Comparison of ENCODE assay signal across 20 mouse cellular contexts in genomic region chr8:52158176-52158575, GRCm38 (mm10).
DNase-seq lines count a peak whose midpoint lies in the region; ATAC-seq and TF ChIP-seq lines count a peak whose summit lies in the region.
"Had no signal": no experiment of that assay in that cellular context is flagged by ENCODE, and none has a peak within 500 bp of the region (broad histone marks: within the 10 kb centered on the region; RNA-seq: fewer than 3 reads in every experiment).

No protein-coding gene starts in this region.

- no peak for TF ChIP-seq CTCF in liver, adult 2 months (IDR thresholded peaks at IDR 0.05; ENCODE audit: low read depth, low read length)
- TF ChIP-seq CTCF in liver, postnatal 0 days (IDR thresholded peaks at IDR 0.05; ENCODE audit: low read depth), result no peak

- no peak overlapping the region for H3K9ac ChIP-seq in liver, adult 2 months (ENCODE audit: low read depth, low read length)
- H3K9ac ChIP-seq in liver, postnatal 0 days (replicated peaks), result no peak overlapping the region
- H3K9ac ChIP-seq: forebrain, embryonic 13.5 days; liver, embryonic 14.5 days; neural tube, embryonic 15.5 days had no signal

- no peak overlapping the region for H3K4me2 ChIP-seq in liver, postnatal 0 days (ENCODE audit: low read depth, low read length)
- H3K4me2 ChIP-seq: forebrain, embryonic 13.5 days; heart, embryonic 11.5 days; neural tube, embryonic 15.5 days had no signal

- H3K9me3 ChIP-seq in liver, postnatal 0 days (ENCODE audit: low read length), result no peaks in the 10 kb centered on the region
- H3K9me3 ChIP-seq: forebrain, embryonic 13.5 days; G1E; neural tube, embryonic 15.5 days had no signal

- WGBS in liver, adult 2 months, result 76% methylated on average over 3 of the region's 3 CpGs
- WGBS in liver, postnatal 0 days (ENCODE audit: insufficient replicate concordance), result 79% methylated on average over 3 of the region's 3 CpGs

- DNase-seq in liver, adult 2 months (ENCODE audit: extremely low read depth, low read depth, low spot score), result peak; percentile 8
- DNase-seq in liver, postnatal 0 days, result no peak
- DNase-seq in cerebellum, adult 11 months, result peak; percentile 2
- DNase-seq in cerebellum, adult 9-10 months, result peak; percentile 32
- DNase-seq in heart, adult 9 months (ENCODE audit: low spot score in 2 of 2), result no peak
- no peak for DNase-seq in right cerebral cortex, postnatal 14 days
- DNase-seq: adrenal gland, postnatal 25 days; B cell, adult 2 months; kidney, adult 18-20 months; kidney, postnatal 4 days; spleen, adult 18-20 months had no signal

- no peaks in the 10 kb centered on the region for H3K4me1 ChIP-seq in liver, adult 2 months (ENCODE audit: control insufficient read depth, insufficient read depth, low read length)
- H3K4me1 ChIP-seq in liver, postnatal 0 days (ENCODE audit: insufficient read depth), result no peaks in the 10 kb centered on the region
- H3K4me1 ChIP-seq: forebrain, embryonic 13.5 days; neural tube, embryonic 15.5 days had no signal

- no peak overlapping the region for H3K4me3 ChIP-seq in liver, adult 2 months (ENCODE audit: insufficient read depth, low read depth, low read length)
- no peak overlapping the region for H3K4me3 ChIP-seq in liver, postnatal 0 days (ENCODE audit: low read depth, low read length)
- H3K4me3 ChIP-seq: forebrain, embryonic 13.5 days; neural tube, embryonic 15.5 days had no signal

- no peaks in the 10 kb centered on the region for H3K27me3 ChIP-seq in liver, adult 2 months (ENCODE audit: control insufficient read depth, insufficient read depth, low read length)
- H3K27me3 ChIP-seq in liver, postnatal 0 days (ENCODE audit: insufficient read depth, low read length), result no peaks in the 10 kb centered on the region
- H3K27me3 ChIP-seq: CH12.LX; forebrain, embryonic 13.5 days; neural tube, embryonic 15.5 days had no signal

- no peaks in the 10 kb centered on the region for H3K36me3 ChIP-seq in liver, adult 2 months (ENCODE audit: control insufficient read depth, insufficient read depth, low read length)
- no peaks in the 10 kb centered on the region for H3K36me3 ChIP-seq in liver, postnatal 0 days (replicated peaks; ENCODE audit: insufficient read depth, low read length)
- H3K36me3 ChIP-seq: G1E; neural tube, embryonic 15.5 days had no signal

- TF ChIP-seq POLR2A in liver, adult 2 months (IDR thresholded peaks at IDR 0.05; ENCODE audit: extremely low read depth, insufficient read depth, low read length), result no peak

- no peak overlapping the region for H3K27ac ChIP-seq in liver, adult 2 months (replicated peaks; ENCODE audit: insufficient read depth, low read depth, low read length)
- H3K27ac ChIP-seq in liver, postnatal 0 days (ENCODE audit: low read depth), result no peak overlapping the region
- H3K27ac ChIP-seq: forebrain, embryonic 13.5 days; liver, embryonic 14.5 days; macrophage; neural tube, embryonic 15.5 days had no signal

- H3K79me2 ChIP-seq in liver, adult 2 months (ENCODE audit: control insufficient read depth, insufficient read depth, low read length), result no peaks in the 10 kb centered on the region

- TF ChIP-seq EP300 in liver, postnatal 0 days (IDR thresholded peaks at IDR 0.05; ENCODE audit: low read depth), result no peak

- ATAC-seq in liver, postnatal 0 days, result no peak
- no peak for ATAC-seq in monocyte, adult 5-6 weeks (replicated peaks; ENCODE audit: insufficient number of reproducible peaks, low FRiP score, low TSS enrichment, poor library complexity, severe bottlenecking)
- ATAC-seq: forebrain, embryonic 13.5 days; midbrain, embryonic 16.5 days had no signal

Comparison
In these comparisons a context has a peak if more than half of its experiments do, and no peak if none do; other contexts are left out.
1. DNase-seq: peak in liver, adult 2 months (single experiment), cerebellum, adult 11 months (single experiment) and cerebellum, adult 9-10 months (single experiment); none in liver, postnatal 0 days (single experiment), heart, adult 9 months (0 of 2) and right cerebral cortex, postnatal 14 days (single experiment).